Mouse (Mus musculus) ES-Bruce4 (cell line): ENCODE results near the gene Erlin1.

Source experiments
- CTCF ChIP-seq: IDR thresholded peaks from one replicate; pipeline ENCODE4 v1.8.1; 2011; ENCODE audit warnings: low read depth, low read length
- POLR2A ChIP-seq: IDR thresholded peaks from one replicate; pipeline ENCODE4 v1.8.1; 2011; ENCODE audit warnings: low read length; ENCODE audit not compliant: insufficient read depth

GRCm38 (mm10) chr19:44032046-44032744, 37.4 kb downstream of the Erlin1 start:
- no peak for TF ChIP-seq CTCF
- no peak for TF ChIP-seq POLR2A
